Mouse (Mus musculus) heart, postnatal 0 days (tissue): ENCODE measurements around the gene Cdk5r1.

Experiments used
- CTCF ChIP-seq: IDR thresholded peaks from 2 replicates; pipeline ENCODE4 v1.5.1; 2016; ENCODE audit warnings: antibody characterized with exemption, control low read depth, low read depth
- EP300 ChIP-seq: IDR thresholded peaks from 2 replicates; pipeline ENCODE4 v1.6.1; 2016; ENCODE audit warnings: antibody characterized with exemption, low read depth

- TF ChIP-seq CTCF = no peak
- no peak for TF ChIP-seq EP300
Observed at GRCm38 (mm10) chr11:80527697-80528096, 50.9 kb downstream of the Cdk5r1 start.
